Mouse (Mus musculus): ENCODE measurements around the gene Polr1e. TPM values are rescaled to one million over a fixed set of nuclear protein-coding genes. Genes with fewer than 3 reads are reported as not detected.
A peak's percentile ranks its signal among the peaks of the same experiment; 100 is the strongest.

Gene Polr1e
- polyA plus RNA-seq, 1 experiment from 2014 or later = 13.7 TPM

GRCm38 (mm10) chr4:44976026-44976615, 42.3 kb upstream of the Polr1e start:
- Histone ChIP-seq H3K9ac (ENCODE audit: low read depth, low read length) (no peak overlapping the region), H3K27ac (ENCODE audit: low read depth, low read length) (no peak overlapping the region), H3K4me3 (ENCODE audit: low read depth, low read length) (no peak overlapping the region), H3K36me3 (ENCODE audit: control insufficient read depth, insufficient read depth) (no peaks in the 10 kb centered on the region), H3K27me3 (replicated peaks; ENCODE audit: control insufficient read depth, insufficient read depth, low read length) (no peaks in the 10 kb centered on the region), H3K4me1 (replicated peaks; ENCODE audit: control insufficient read depth, insufficient read depth, low read length) (no peaks in the 10 kb centered on the region; the same call in 1 of the 2 replicates), H3K9me3 (ENCODE audit: control insufficient read depth) (no peaks in the 10 kb centered on the region), H3K4me2 (replicated peaks; ENCODE audit: low read depth) (no peak overlapping the region)
- WGBS = 57% methylated on average over 6 of the region's 6 CpGs
- ATAC-seq = no peak
- TF ChIP-seq CTCF (IDR thresholded peaks at IDR 0.05; ENCODE audit: low read depth) = no peak

- H3K27ac ChIP-seq (ENCODE audit: low read depth, low read length) = no peak overlapping the region
- no peaks in the 10 kb centered on the region for H3K9me3 ChIP-seq (ENCODE audit: control insufficient read depth)
- H3K9ac ChIP-seq (ENCODE audit: low read depth, low read length) = no peak overlapping the region
- no peaks in the 10 kb centered on the region for H3K36me3 ChIP-seq (ENCODE audit: control insufficient read depth, insufficient read depth)
- H3K4me3 ChIP-seq (ENCODE audit: low read depth, low read length) = no peak overlapping the region
- WGBS = 85% methylated on average over 10 of the region's 10 CpGs
- peaks cover 5% of the 10 kb centered on the region; the same call in 1 of the 2 replicates for H3K4me1 ChIP-seq (replicated peaks; ENCODE audit: control insufficient read depth, insufficient read depth, low read length)
- no peak for ATAC-seq
- peak; percentile 23; the same call in 1 of the 2 replicates for TF ChIP-seq CTCF (IDR thresholded peaks at IDR 0.05; ENCODE audit: low read depth)
- no peak overlapping the region for H3K4me2 ChIP-seq (replicated peaks; ENCODE audit: low read depth)
- no peaks in the 10 kb centered on the region for H3K27me3 ChIP-seq (replicated peaks; ENCODE audit: control insufficient read depth, insufficient read depth, low read length)
Observed at GRCm38 (mm10) chr4:44976921-44977710, 41.3 kb upstream of the Polr1e start.

GRCm38 (mm10) chr4:44978175-44978574, 40.2 kb upstream of the Polr1e start:
- WGBS = 62% methylated on average over 5 of the region's 5 CpGs
- no peak for ATAC-seq
- TF ChIP-seq CTCF (IDR thresholded peaks at IDR 0.05; ENCODE audit: low read depth) = no peak

GRCm38 (mm10) chr4:44979794-44980338, 38.5 kb upstream of the Polr1e start:
- Histone ChIP-seq H3K4me3 (ENCODE audit: low read depth, low read length) (no peak overlapping the region), H3K4me2 (replicated peaks; ENCODE audit: low read depth) (no peak overlapping the region), H3K9me3 (ENCODE audit: control insufficient read depth) (no peaks in the 10 kb centered on the region), H3K27me3 (replicated peaks; ENCODE audit: control insufficient read depth, insufficient read depth, low read length) (no peaks in the 10 kb centered on the region), H3K9ac (ENCODE audit: low read depth, low read length) (no peak overlapping the region), H3K4me1 (replicated peaks; ENCODE audit: control insufficient read depth, insufficient read depth, low read length) (0 out of 2 replicates have a peak, but pooled peaks cover 8% of the 10 kb centered on the region), H3K27ac (ENCODE audit: low read depth, low read length) (no peak overlapping the region), H3K36me3 (ENCODE audit: control insufficient read depth, insufficient read depth) (peaks cover 4% of the 10 kb centered on the region; the same call in 1 of the 2 replicates)
- TF ChIP-seq CTCF (IDR thresholded peaks at IDR 0.05; ENCODE audit: low read depth) = no peak
- no peak for ATAC-seq
- WGBS = 61% methylated on average over 7 of the region's 7 CpGs

More at GRCm38 (mm10) chr4:44978175-44978574, 40.2 kb upstream of the Polr1e start:
- Histone ChIP-seq H3K9me3 (ENCODE audit: control insufficient read depth) (no peaks in the 10 kb centered on the region), H3K36me3 (ENCODE audit: control insufficient read depth, insufficient read depth) (no peaks in the 10 kb centered on the region), H3K4me3 (ENCODE audit: low read depth, low read length) (no peak overlapping the region), H3K27ac (ENCODE audit: low read depth, low read length) (no peak overlapping the region), H3K4me1 (replicated peaks; ENCODE audit: control insufficient read depth, insufficient read depth, low read length) (peaks cover 8% of the 10 kb centered on the region; the same call in 1 of the 2 replicates), H3K4me2 (replicated peaks; ENCODE audit: low read depth) (no peak overlapping the region), H3K27me3 (replicated peaks; ENCODE audit: control insufficient read depth, insufficient read depth, low read length) (no peaks in the 10 kb centered on the region), H3K9ac (ENCODE audit: low read depth, low read length) (no peak overlapping the region)

- peaks cover 18% of the 10 kb centered on the region; the same call in 1 of the 2 replicates for H3K36me3 ChIP-seq (ENCODE audit: control insufficient read depth, insufficient read depth)
- 0 out of 2 replicates have a peak, but pooled peaks cover 8% of the 10 kb centered on the region for H3K4me1 ChIP-seq (replicated peaks; ENCODE audit: control insufficient read depth, insufficient read depth, low read length)
- H3K4me2 ChIP-seq (replicated peaks; ENCODE audit: low read depth) = peak within 1 kb of the TSS; percentile 95
- WGBS = 0% methylated on average over 40 of the region's 40 CpGs
- no peaks in the 10 kb centered on the region for H3K9me3 ChIP-seq (ENCODE audit: control insufficient read depth)
- peak within 1 kb of the TSS; percentile 95 for H3K27ac ChIP-seq (ENCODE audit: low read depth, low read length)
- H3K4me3 ChIP-seq (ENCODE audit: low read depth, low read length) = peak within 1 kb of the TSS; percentile 71
- peak; percentile 64 for TF ChIP-seq CTCF (IDR thresholded peaks at IDR 0.05; ENCODE audit: low read depth)
- H3K9ac ChIP-seq (ENCODE audit: low read depth, low read length) = peak within 1 kb of the TSS; percentile 79
- H3K27me3 ChIP-seq (replicated peaks; ENCODE audit: control insufficient read depth, insufficient read depth, low read length) = no peaks in the 10 kb centered on the region
- ATAC-seq = peak; percentile 91
Observed at GRCm38 (mm10) chr4:44981280-44981973, 37.0 kb upstream of the Polr1e start, which contains the start of gene Grhpr. TSS of gene Grhpr (plus strand) at chr4:44981395.

Data from intestine, postnatal 0 days (tissue).